Mouse (Mus musculus) inflammation-experienced regulatory T-cells, adult 6 months (primary cell): ENCODE measurements around the gene Nucb1. TPM values are rescaled to one million over a fixed set of nuclear protein-coding genes. Genes with fewer than 3 reads are reported as not detected.
"Not testable (repeated sequence)": the region's sequence is repeated elsewhere in the genome, so short reads cannot be mapped to it uniquely, and the experiment has no call there.

ENCODE experiments used
- ATAC-seq: one replicate; pipeline ENCODE4 v1.8.0; 2017
- polyA plus RNA-seq, 3 experiments: library from polyadenylated mRNA; unstranded; fragments of 100-300 nt; shearing (Covaris generic); gene quantifications; one replicate each; pipeline ENCODE4 v1.2.1; 2017

The Nucb1 gene
- polyA plus RNA-seq = 100 to 1,000 TPM; 119 to 153 (median 121) TPM

GRCm38 (mm10) chr7:45509912-45510787, at the start of gene Nucb1:
TSS of gene Nucb1 (minus strand) at chr7:45510406.
- peak; percentile 92 for ATAC-seq

DNA sequence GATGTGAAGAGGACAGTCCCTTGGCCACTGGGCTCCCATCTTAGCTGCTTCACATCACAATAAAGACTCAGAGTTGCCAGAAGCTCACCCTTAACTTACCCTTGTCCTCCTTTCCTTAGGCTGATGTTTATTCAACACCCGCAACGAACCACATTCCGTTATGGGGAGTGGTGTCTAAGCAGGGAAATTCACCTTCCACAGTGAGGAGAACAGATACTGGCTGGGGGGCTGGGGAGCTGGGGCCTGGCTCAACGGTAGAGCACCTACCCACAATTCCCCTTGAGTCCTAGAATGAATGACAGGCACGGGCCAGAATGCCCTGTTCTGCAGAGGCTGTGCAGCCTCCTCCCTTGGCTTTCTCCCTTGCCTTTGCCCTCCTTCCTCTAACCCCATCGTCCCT, 48.7 kb upstream of the Nucb1 start:
- ATAC-seq = no peak

DNA sequence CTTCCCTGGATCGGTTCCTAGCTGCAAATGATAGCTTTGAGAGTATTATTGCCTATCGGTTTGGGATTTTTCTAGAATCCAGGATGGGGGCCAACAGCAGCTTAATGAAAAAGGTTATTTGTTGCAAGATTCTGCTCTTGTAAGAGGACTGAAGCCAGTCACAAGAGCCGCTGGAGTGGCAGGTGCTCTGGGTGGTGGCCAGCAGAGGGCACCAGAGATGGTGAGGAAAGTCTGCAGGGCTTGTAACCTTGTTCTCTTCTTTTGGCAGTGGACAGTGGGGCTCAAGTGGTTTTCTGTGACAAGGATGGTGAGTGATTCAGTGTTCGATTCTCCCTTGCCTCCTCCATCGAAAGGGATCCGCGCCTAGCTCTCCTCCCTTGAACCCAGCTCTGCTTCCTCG, 45.6 kb upstream of the Nucb1 start:
- peak; percentile 43 for ATAC-seq

GRCm38 (mm10) chr7:45554744-45555143, 44.5 kb upstream of the Nucb1 start, which contains the start of gene Hsd17b14:
TSS of gene Hsd17b14 (plus strand) at chr7:45554893.
- no peak for ATAC-seq

DNA sequence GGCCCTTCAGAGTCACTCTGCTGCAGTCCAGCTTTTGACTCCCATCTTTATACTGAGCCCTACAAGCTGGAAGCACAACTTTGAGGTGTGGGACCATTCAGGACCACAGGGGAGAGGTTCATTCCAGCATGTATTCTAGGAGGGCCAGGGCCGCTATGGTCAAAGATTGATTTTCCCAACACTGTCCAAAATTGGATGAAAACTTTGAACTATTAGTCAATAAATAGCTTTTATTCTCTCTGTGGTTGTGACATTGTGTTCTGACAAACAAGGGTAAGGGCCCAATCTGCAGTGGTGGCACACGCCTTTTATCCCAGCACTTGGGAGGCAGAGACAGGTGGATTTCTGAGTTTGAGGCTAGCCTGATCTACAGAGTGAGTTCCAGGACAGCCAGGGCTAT, 43.8 kb upstream of the Nucb1 start:
- no peak for ATAC-seq

- no peak for ATAC-seq
Measured at GRCm38 (mm10) chr7:45553519-45553918, 43.3 kb upstream of the Nucb1 start.

- ATAC-seq = no peak
Measured at GRCm38 (mm10) chr7:45551512-45551883, 41.3 kb upstream of the Nucb1 start.

GRCm38 (mm10) chr7:45550821-45551511, 40.8 kb upstream of the Nucb1 start:
- no peak for ATAC-seq

DNA sequence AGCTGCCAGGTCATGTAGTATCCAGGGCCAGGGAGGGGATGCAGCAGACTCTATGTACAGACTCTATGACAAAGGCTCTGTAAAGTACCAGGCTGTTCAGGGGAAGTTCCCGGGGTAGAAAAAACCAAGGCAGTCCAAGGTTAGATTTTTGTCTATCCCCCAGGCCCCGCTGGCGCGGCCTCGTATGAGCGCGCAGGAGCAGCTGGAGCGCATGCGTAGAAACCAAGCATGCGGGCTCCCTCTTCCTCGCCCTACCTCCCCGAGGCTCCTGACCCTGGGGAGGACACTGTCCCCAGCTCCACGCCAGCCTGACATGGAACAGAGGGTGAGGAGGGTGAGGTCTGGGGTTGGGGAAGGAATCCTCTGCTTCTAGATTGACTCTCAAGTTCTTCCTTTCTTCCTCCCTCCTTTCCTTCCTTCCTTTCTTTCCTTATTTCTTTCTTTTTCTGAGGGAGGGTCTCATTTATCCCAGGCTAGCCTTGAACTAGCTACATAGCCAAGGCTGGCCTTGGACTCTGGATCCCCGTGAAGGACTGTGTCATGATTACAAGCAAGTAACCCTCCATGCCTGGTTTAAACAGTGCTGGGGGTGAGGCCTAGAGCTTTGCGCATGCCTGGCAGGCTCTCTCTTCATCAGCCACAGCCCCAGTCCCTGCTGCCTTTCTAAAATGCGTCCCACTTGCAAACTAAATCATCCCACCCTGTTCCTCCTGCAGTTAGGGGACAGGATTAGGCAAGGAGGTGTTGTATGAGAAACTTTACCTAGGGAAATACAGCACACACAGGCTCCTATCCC, 39.6 kb upstream of the Nucb1 start:
- ATAC-seq = no peak

DNA sequence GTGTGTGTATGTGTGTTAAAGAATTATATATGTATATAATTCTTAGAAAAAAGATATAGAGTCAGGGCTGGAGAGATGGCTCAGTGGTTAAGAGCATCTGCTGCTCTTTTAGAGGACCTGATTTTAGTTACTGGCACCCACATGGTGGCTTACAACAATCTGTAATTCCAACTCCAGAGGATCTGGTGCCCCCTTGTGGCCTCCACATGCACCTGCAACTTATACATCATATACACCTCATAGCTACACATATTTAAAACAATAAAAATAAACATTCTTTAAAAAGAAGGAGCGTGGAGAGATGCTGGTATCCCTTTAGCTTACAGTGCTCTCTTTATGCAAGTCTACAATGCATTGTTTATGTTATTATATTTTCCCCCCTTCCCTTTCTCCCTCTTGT, 34.3 kb upstream of the Nucb1 start:
- ATAC-seq = no peak

DNA sequence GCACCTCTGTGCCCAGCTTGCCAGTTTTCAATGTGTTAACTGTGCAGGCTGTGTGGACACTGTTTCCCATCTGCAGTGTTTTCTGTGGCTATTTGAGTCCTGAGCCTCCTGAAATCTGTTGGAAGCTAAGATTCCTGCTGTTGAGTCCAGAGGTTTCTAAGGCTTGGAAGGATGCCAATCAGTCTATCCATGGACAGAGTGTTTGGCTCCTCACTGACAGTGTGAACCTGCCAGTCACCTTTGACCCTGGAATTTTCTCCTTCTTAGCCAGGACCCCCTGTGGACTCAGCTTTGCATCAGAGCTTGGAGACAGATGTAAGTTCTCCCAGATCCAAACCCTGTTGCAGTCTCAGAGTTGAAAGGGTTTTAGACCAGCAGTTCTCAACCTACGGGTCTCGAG, 30.0 kb upstream of the Nucb1 start:
- no peak for ATAC-seq

GRCm38 (mm10) chr7:45539095-45539494, 28.9 kb upstream of the Nucb1 start:
- no peak for ATAC-seq

- ATAC-seq = no peak
Measured at GRCm38 (mm10) chr7:45538163-45539041, 28.2 kb upstream of the Nucb1 start.

- ATAC-seq = no peak
Measured at GRCm38 (mm10) chr7:45537602-45538001, 27.4 kb upstream of the Nucb1 start.

GRCm38 (mm10) chr7:45535676-45536075, 25.5 kb upstream of the Nucb1 start:
- ATAC-seq = no peak

- ATAC-seq = no peak
Measured at GRCm38 (mm10) chr7:45530643-45531042, 20.4 kb upstream of the Nucb1 start.

DNA sequence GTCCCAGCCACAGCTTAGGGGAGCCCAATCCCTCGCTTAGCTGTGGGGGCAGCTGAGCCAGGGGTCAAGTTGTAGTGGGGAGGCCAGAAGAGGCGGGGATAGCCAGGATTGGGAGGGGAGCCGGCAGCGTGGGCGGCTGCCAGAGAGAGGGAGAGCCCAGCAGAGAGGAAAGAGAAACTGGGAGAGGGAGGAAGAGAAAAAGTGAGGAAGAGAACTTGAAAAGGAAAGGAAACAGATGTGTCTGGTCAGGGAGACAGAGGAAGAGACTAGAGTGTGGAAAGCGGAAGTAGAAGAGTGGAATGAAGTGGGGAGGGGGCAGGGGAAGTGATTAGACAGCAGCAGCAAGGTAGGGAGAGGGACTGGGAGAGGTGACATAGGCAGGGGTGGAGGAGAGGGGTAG, 19.3 kb upstream of the Nucb1 start:
- no peak for ATAC-seq

DNA sequence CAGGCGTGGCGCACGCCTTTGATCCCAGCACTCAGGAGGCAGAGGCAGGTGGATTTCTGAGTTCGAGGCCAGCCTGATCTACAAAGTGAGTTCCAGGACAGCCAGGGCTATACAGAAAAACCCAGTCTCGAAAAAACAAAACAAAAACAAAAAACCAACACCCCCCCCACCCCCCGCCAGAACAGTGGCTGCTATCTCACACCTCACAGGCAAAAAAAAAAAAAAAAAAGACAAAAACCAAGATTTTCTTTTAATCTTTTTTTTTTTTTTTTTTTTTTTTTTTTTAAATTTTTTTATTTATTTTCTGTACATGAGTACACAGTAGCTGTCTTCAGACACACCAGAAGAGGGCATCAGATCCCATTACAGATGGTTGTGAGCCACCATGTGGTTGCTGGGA, 17.0 kb upstream of the Nucb1 start:
- ATAC-seq = not testable (repeated sequence)

DNA sequence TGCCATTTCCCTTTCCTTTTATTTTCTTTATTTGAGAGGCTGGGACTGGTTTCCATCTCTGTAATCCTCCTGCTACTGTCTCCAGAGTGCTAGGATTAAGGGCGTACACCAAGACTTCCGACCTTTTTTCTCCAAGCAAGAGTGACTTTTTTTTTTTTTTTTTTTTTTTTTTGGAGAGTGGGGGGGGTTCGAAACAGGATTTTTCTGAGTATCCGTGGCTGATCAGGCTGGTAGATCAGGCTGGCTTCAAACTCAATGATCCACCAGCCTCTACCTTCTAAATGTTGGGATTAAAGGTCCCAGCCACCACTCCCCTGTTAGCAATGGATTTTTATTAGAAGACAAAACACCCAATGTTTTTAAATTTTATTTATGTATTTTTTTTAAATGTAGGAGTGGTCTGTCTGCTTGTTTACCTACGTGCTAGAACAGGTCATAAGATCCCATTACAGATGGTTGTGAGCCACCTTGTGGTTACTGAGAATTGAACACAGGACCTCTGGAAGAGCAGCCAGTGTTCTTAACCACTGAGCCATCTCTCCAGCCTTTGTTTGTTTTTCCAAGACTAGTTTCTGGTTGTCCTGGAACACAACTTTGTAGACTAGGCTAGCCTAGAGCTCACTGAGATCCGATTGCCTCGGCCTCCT, 16.4 kb upstream of the Nucb1 start:
- no peak for ATAC-seq

- peak; percentile 81 for ATAC-seq
Measured at GRCm38 (mm10) chr7:45525809-45526473, 15.7 kb upstream of the Nucb1 start, which contains the start of the genes Ppp1r15a and Plekha4. TSS of gene Ppp1r15a (minus strand) at chr7:45526268. TSS of gene Plekha4 (plus strand) at chr7:45526330.
